Mouse (Mus musculus) ES-Bruce4 (cell line): Measurements from ENCODE around the gene Gm28308.

Source experiments
- CTCF ChIP-seq: IDR thresholded peaks from one replicate; pipeline ENCODE4 v1.8.1; 2011; ENCODE audit warnings: low read depth, low read length
- POLR2A ChIP-seq: IDR thresholded peaks from one replicate; pipeline ENCODE4 v1.8.1; 2011; ENCODE audit warnings: low read length; ENCODE audit not compliant: insufficient read depth

- TF ChIP-seq CTCF (no peak), POLR2A (no peak)
Measured at GRCm38 (mm10) chr6:52225612-52226568, 12.8 kb upstream of the Gm28308 start.
